Mouse (Mus musculus) gastrocnemius, adult 2 months (tissue): ENCODE data around the gene Gpr89. TPM values are rescaled to one million over a fixed set of nuclear protein-coding genes. Genes with fewer than 3 reads are reported as not detected.

Experiments used
- DNase-seq: peaks from one replicate; pipeline ENCODE4 v3.0.0; 2022
- H3K27ac ChIP-seq: fragments of 200-600 bp; 2 replicates; pipeline ENCODE4 v1.8.1; 2022; ENCODE audit warnings: mild to moderate bottlenecking
- H3K4me3 ChIP-seq: fragments of 200-600 bp; 2 replicates; pipeline ENCODE4 v1.8.1; 2022; ENCODE audit warnings: mild to moderate bottlenecking, moderate library complexity
- CTCF ChIP-seq: fragments of 200-600 bp; IDR thresholded peaks from 2 replicates; pipeline ENCODE4 v1.8.1; 2022; ENCODE audit warnings: antibody characterized with exemption, mild to moderate bottlenecking, moderate library complexity
- intact Hi-C: fragments of 180-260 bp; cut with DNase I; formaldehyde crosslinking; loops from one replicate; pipeline ENCODE4 v1.15.1; 2025
- total RNA-seq, 2 experiments: library from RNA; stranded (reverse); gene quantifications; 2 replicates each; pipeline ENCODE4 v1.2.3; 2021

Gene Gpr89
- total RNA-seq, 2 experiments from 2014 or later: 17.3 to 17.8 TPM

DNA sequence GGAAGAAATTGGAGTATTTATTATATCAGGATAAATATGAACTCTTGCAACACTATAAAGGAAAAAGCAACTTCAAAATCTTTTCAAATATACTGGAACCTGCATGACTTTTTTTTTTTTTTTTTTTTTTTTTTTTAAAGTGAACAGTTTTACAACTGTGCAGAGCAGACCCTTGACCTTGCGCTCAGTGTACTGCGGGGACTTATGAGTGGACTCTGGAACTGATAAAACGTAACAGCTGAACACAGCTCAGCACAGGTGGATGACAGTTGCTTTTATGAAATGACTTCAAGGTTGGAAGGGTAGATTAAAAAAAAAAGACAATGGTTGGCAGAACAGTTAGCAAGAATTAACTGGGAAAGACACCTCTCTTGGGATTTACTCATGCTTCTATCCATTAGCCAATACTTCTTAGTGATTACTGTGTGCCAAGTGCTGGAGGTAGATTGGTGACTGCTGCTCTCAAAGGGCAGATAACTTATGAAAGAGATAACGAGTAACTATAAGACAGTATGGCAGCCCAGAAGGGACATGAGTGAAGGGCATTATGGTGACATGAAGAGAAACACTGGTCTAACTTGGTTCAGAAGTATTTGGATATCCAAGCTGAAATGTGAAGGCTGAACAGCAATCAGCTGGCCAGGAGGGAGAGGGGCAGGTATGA is 2.7 kb downstream of the Gpr89 start:
- TF ChIP-seq CTCF: no peak
- no peak for DNase-seq
- intact Hi-C loops: loop anchor here (10.0 kb wide), 1 partner anchor 88 kb away; no protein-coding TSS in a partner anchor
- H3K4me3 ChIP-seq: no peak overlapping the region
- no peak overlapping the region for H3K27ac ChIP-seq

DNA sequence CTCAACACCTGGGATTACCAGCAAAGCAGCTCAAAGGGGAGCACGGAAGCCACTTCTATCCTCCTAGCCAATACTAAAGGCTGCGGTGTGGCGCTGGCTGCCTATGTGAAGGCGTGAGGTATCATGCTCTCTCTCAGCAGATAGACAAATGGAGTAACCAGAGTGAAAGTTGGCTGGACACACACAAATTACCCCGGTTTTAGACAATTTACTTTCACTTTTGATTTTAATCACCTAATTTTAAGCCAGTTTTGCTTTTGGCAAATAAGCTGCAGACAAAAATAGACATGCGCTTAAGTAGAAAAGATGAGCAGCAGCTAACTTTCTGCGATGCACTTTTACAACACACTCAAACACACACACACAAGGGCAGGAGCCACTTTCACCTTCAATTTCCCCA is 21.5 kb downstream of the Gpr89 start:
- Histone ChIP-seq H3K27ac (no peak overlapping the region), H3K4me3 (no peak overlapping the region)
- no peak for DNase-seq
- intact Hi-C loops: no loop called here
- no peak for TF ChIP-seq CTCF

DNA sequence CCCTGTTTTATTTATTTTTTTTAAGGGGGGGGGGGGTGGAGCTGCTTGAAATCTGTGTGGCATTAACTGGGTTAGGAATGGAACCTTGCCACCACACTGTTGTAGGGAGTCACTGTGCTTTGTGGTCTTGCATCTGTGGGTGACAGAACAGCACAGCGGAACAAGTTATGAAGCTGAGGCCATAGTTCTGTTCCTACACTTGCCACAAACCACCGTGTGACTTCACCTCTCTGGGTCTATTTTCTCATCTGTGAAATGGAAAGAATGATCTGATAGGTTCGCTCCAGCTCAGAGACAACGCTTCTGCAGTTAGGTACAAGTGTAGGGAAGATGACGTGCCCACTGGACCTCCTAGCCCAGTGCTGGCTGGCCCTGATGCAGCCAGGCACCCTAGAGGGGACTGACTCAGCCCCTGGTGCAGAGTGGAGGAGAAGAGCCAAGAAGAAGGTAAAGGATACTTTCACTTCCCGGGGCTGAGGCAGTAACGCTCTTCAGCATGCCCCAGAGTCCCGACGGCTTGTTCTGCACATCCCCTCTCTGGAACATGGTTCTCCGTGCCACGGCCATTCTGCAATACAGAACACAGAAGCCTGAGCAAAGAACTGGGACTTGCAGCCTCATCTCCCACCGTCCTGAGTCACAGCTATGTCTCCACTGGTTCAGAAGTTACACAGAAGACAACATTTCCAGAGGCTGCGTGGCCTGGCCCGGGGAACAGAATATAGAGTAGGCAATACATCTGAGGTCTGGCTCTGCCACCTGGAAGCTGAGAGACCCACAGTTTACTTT is 22.9 kb downstream of the Gpr89 start:
- Histone ChIP-seq H3K27ac (no peak overlapping the region), H3K4me3 (no peak overlapping the region)
- no peak for DNase-seq
- intact Hi-C loops: no loop called here
- TF ChIP-seq CTCF: no peak

DNA sequence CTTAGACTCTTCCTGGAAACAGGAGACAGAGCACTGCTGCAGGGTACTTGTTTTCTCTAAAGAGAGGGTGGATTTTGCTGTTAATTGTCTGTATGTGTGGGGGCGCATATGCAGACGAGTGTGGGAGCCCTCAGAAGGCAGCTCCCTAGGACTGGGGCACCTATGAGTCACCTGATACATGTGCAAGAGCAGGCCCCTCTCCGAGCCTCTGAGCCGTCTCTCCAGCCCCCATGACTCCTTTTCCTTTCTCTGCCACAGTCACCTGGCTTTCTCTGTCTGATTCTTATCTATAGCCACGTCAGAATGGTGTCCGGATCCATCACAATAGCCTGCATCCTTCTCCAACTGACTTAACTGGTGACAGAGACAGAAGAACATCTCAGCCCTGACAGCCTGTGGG is 23.6 kb downstream of the Gpr89 start:
- H3K4me3 ChIP-seq: no peak overlapping the region
- no peak overlapping the region for H3K27ac ChIP-seq
- no peak for TF ChIP-seq CTCF
- intact Hi-C loops: no loop called here
- DNase-seq: no peak

DNA sequence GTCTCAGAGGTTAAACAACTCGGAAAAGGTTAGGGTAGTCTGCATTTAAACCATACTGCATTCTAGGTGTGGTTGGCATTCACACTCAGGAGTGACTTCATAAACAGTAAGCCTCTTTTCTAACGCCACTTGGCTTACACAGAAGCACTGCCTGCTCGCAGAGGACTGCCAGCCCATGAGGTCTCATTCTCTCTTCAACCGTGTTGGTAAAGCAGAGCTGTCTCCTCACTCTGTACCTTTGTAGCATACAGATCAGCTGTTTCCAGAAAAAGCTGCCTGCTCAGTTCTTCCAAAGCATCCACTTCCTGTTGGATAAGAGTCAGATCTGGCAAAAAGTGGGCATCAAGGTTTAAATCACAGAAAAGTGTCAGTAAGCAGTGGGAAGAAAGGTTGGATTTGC is 24.8 kb downstream of the Gpr89 start:
- H3K4me3 ChIP-seq: no peak overlapping the region
- intact Hi-C loops: no loop called here
- H3K27ac ChIP-seq: no peak overlapping the region
- no peak for TF ChIP-seq CTCF
- DNase-seq: no peak

DNA sequence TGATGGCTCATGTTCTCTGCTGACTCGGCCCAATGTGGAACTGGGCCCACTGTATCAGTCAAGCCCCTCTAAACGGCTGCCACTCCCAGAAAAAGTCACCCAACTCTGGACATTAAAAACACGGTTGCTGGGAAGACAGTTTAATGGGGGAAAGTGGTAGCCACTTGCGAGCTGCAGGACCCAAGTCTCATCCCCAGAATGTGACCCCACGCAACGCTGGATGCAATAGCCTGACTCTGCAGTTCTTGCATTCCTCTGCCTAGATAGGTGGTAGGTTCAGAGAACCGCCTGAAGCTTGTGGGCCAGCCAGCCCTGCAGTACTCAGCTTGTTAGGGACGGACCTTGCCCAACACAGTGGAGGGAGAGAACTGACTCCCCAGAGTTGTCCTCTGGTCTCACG is 25.6 kb downstream of the Gpr89 start:
- intact Hi-C loops: no loop called here
- Histone ChIP-seq H3K4me3 (no peak overlapping the region), H3K27ac (no peak overlapping the region)
- no peak for TF ChIP-seq CTCF
- no peak for DNase-seq

DNA sequence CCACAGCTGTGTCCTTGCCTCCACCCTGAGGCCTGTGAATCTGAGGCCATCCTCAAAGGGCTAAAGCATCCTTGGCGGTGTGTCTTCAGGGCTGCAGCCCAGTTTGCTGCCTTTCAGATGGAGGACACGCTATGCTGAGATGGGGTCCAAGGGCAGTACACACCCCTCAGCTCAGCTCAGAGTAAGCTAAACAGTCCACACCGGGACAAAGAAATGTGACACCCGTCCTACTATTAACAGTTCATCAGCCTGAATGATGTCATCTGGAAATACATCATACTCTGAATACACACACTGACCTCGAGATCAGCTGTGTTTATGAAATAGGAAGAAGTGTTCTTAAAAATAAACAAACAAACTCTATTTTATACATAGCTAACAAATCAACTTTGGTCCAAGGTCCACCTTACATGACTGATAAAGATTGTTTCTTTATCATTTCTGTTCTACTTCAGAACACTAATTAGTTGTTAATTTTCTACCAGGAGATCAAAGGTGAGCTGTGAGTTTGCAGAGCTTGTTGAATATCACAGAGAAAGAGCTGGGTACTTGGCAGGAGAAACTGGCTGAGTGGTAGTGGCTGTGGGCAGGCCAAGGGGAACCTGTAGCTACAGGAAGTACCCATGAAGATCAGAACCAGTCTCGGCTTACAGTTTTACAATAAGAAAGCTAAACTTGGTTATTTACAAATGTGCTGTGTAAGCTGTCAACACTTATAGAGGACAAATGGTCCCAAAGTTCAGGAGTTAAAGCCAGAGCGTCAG is 30.2 kb downstream of the Gpr89 start:
- DNase-seq: no peak

DNA sequence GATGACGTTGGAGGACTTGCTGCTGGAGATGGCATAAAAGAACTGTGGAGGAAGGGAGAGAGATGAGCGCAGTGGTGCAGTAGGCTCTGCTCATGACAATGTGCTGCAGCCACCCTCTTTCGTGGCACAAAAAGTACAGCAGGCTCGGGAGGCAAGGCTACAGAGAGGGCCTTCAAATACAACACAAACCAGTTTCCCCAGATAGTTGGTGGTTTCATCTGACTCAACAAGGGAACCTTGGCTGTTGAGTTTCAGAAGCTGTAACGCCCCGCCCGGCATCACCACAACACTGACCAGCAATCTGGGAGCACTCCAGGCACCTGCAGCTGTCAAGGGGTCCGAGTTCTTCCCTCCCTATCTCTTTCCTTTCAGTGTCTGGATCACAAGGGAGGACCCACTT is 32.6 kb downstream of the Gpr89 start:
- intact Hi-C loops: no loop called here
- no peak for DNase-seq
- no peak overlapping the region for H3K27ac ChIP-seq
- no peak overlapping the region for H3K4me3 ChIP-seq
- no peak for TF ChIP-seq CTCF

More for the DNA sequence above, 30.2 kb downstream of the Gpr89 start:
- no peak overlapping the region for H3K4me3 ChIP-seq
- TF ChIP-seq CTCF: no peak
- H3K27ac ChIP-seq: no peak overlapping the region
- intact Hi-C loops: no loop called here

DNA sequence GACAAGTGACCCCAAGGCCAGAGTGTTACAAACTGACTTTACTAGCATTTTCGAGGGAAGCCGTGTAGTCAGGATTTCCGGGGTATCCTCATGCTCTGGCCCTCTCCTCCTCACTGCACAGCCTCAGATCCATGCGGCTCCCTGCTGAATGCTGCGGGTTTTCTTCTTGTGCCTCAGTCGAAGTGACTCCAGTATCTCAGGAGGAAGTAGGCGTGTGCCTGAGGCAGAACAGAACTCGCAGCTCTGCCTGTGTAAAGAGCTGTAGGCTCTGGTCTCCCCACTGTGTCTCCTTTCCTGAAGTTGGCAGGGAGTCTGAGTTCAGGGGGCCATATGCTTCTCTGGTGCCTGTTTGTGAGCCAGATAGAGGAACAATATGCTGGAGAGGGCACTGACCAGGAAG is 34.1 kb downstream of the Gpr89 start:
- Histone ChIP-seq H3K27ac (no peak overlapping the region), H3K4me3 (no peak overlapping the region)
- no peak for TF ChIP-seq CTCF
- intact Hi-C loops: no loop called here
- DNase-seq: no peak

DNA sequence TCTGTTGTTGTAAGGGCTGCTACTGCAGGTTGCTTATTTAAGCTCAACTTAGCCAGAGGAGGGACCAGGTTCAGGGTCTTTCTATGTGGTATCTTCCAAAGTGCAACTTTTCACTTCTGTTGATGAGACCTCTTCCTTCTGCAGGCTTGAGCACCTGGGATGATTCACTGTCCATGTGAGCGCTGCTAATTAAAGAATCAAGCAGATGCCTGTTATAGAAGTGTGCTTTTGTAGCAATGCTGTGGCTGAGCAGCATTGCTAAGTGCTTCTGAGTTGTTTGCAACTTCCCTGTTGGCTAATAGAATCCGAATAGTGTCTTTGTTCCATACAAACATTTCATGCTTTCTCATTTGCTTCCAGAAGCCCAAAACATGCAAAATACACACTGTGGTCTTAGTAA is 34.9 kb downstream of the Gpr89 start:
- Histone ChIP-seq H3K27ac (no peak overlapping the region), H3K4me3 (no peak overlapping the region)
- intact Hi-C loops: no loop called here
- DNase-seq: no peak
- TF ChIP-seq CTCF: no peak

DNA sequence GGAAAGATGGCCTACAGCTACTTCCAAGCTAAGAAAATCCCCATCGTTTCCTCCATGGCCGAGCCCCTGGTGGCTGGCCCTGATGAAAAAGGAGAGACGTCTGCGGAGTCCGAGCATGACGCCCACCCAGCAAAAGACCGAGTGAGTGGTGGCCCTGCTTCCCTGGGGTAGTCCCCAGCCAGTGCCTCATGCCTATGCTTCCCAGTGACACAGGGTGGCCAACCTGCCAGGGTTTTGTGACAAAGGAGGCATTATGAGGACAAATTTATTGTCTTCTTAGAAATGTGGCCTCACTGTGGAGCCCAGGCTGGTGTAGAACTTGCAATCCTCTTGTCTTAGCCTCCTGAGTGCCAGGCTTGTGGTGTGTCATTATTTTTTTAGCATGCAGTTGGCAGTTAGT is 36.1 kb downstream of the Gpr89 start:
- no peak overlapping the region for H3K27ac ChIP-seq
- TF ChIP-seq CTCF: no peak
- no peak overlapping the region for H3K4me3 ChIP-seq
- intact Hi-C loops: no loop called here
- DNase-seq: no peak

DNA sequence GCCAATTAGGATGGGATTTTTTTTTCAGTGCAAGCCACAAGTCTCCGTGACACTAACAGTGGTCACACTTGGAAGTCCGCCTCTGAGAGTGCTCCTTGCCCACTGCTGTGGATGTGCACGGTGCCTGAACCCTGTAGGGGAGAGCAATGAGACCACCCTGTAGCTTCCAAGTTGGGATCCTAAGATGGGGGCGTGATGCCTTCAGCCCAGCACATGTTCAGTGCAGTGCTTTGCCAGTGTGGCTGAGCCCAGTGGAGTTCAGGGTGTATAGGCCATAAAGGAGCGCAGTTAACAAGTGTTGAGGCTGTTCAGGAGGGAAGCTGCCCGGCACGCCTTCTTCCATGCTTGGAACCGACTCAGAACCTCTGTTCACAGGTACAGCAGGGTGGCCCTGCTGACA is 36.6 kb downstream of the Gpr89 start:
- no peak overlapping the region for H3K4me3 ChIP-seq
- intact Hi-C loops: no loop called here
- no peak overlapping the region for H3K27ac ChIP-seq
- TF ChIP-seq CTCF: no peak
- no peak for DNase-seq

DNA sequence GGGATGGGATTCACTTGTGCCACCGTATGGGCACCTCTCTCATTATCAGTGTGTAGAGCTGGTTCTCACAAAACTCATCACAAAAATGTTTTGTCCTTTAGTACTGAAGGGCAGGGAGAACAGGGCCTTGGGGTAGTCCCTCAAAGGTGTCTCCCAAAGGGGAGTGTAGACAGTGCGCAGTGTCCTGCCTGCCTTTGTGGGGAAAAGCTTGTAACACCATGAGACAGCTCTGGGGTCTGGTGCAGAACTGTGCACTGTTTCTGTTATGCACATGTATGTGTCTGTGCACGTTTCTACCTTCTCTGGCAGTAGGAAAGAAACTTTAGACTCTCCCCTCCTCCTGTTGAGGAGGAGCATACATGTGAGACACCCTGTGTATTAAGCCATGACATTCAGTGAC is 37.3 kb downstream of the Gpr89 start:
- H3K4me3 ChIP-seq: no peak overlapping the region
- no peak for TF ChIP-seq CTCF
- H3K27ac ChIP-seq: no peak overlapping the region
- no peak for DNase-seq
- intact Hi-C loops: no loop called here
